8 mouse cellular contexts compared by ENCODE assay signal in the genomic region with DNA sequence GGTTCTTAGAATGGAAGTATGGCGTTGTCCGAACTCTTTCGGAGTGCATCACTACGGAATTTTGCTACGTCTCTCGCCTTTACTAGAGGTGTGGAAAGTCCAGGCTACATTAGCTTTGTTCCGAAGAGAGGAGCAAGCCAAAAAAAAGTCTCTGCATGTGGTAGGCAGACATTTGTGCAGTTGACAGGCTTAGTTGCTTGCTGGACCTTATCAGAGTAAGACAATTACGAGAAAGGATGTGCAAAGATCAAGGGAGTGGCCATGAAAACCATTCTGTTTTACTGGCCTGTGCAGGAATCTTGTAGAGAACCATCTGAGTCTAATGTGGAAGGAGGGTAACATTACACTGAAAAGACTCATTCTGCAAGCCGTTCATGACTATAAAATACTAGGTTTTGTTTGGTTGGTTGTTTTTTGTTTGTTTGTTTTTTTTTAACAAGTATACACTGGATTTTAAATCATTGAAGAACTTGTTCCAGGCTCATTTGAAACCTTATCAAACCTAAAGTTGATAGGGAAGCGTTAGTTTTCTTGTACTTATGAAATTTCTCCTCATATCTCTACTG. TPM values are rescaled to one million over a fixed set of nuclear protein-coding genes. Genes with fewer than 3 reads are reported as not detected.
DNase-seq lines count a peak whose midpoint lies in the region; ATAC-seq and TF ChIP-seq lines count a peak whose summit lies in the region.

No protein-coding gene starts in this region.

- H3K9me3 ChIP-seq in heart, embryonic 14.5 days (ENCODE audit: control insufficient read depth, low read length) = no peaks in the 10 kb centered on the region
- H3K9me3 ChIP-seq in G1E (replicated peaks) = no peaks in the 10 kb centered on the region
- H3K9me3 ChIP-seq in forebrain, embryonic 15.5 days = no peaks in the 10 kb centered on the region

- peak overlapping the region in 1 of 2 experiments; percentile 3; a peak in 1 of 4 replicates for H3K27ac ChIP-seq in heart, embryonic 14.5 days (replicated peaks in 1 of 2; ENCODE audit: control insufficient read depth in 1 of 2, insufficient read depth in 1 of 2, low read depth in 2 of 2, low read length in 2 of 2)
- H3K27ac ChIP-seq in forebrain, embryonic 15.5 days (replicated peaks) = no peak overlapping the region

- peak overlapping the region; percentile 86 for H3K4me3 ChIP-seq in heart, embryonic 14.5 days (ENCODE audit: control insufficient read depth in 1 of 2, insufficient read depth in 1 of 2, low read depth in 1 of 2, low read length in 2 of 2)
- peak overlapping the region; percentile 100 for H3K4me3 ChIP-seq in G1E (ENCODE audit: low read depth, low read length)
- peak overlapping the region; percentile 96 for H3K4me3 ChIP-seq in forebrain, embryonic 15.5 days

- H3K4me1 ChIP-seq in heart, embryonic 14.5 days (ENCODE audit: control insufficient read depth in 2 of 2, insufficient read depth in 2 of 2, low read length in 2 of 2) = peaks cover 2 to 11% of the 10 kb centered on the region in 2 experiments; a peak in 3 of 4 replicates
- peaks cover 18% of the 10 kb centered on the region for H3K4me1 ChIP-seq in G1E (ENCODE audit: insufficient read depth, low read depth, low read length)
- H3K4me1 ChIP-seq in forebrain, embryonic 15.5 days = peaks cover 26% of the 10 kb centered on the region

- 10% methylated on average over 10 of the region's 10 CpGs for WGBS in heart, embryonic 14.5 days
- 17% methylated on average over 10 of the region's 10 CpGs for WGBS in forebrain, embryonic 15.5 days

- ATAC-seq in heart, embryonic 14.5 days (ENCODE audit: insufficient number of reproducible peaks, insufficient read depth, low FRiP score, low read depth) = no peak
- no peak for ATAC-seq in G1E (ENCODE audit: extremely low read depth, insufficient number of reproducible peaks, low FRiP score, poor library complexity, severe bottlenecking)
- no peak for ATAC-seq in forebrain, embryonic 15.5 days (replicated peaks)
- ATAC-seq in megakaryocyte-erythroid progenitor cell, adult 5-6 weeks (replicated peaks; ENCODE audit: low FRiP score, low TSS enrichment, poor library complexity, severe bottlenecking) = 0 out of 2 replicates have a peak, but pooled peaks have one; percentile 6
- no peak for ATAC-seq in frontal cortex, adult (ENCODE audit: low TSS enrichment)

- TF ChIP-seq CTCF in G1E (IDR thresholded peaks at IDR 0.05; ENCODE audit: low read depth, low read length) = no peak

- 0 out of 2 replicates have a peak, but pooled peaks cover 3% of the 10 kb centered on the region for H3K36me3 ChIP-seq in heart, embryonic 14.5 days (ENCODE audit: control insufficient read depth, insufficient read depth, low read length)
- H3K36me3 ChIP-seq in G1E (replicated peaks) = peaks cover 19% of the 10 kb centered on the region
- H3K36me3 ChIP-seq in forebrain, embryonic 15.5 days = 0 out of 2 replicates have a peak, but pooled peaks cover 2% of the 10 kb centered on the region

- H3K4me2 ChIP-seq in heart, embryonic 14.5 days (ENCODE audit: low read length) = peak overlapping the region; percentile 88
- peak overlapping the region; percentile 84 for H3K4me2 ChIP-seq in forebrain, embryonic 15.5 days (replicated peaks)

- DNase-seq in heart, postnatal 25 days (ENCODE audit: low spot score) = no peak
- DNase-seq in G1E (ENCODE audit: low spot score) (no peak), MN1 (ENCODE audit: low spot score) (no peak)
- DNase-seq in T-cell, adult 2 months (ENCODE audit: low spot score) = no peak

- intact Hi-C loops in heart, postnatal 25 days (cut with DNase I) = loop anchor here (5.0 to 10.0 kb wide), 2 partner anchors 190 to 572 kb away; a partner anchor contains a TSS

- no peaks in the 10 kb centered on the region for H3K27me3 ChIP-seq in heart, embryonic 14.5 days (ENCODE audit: control insufficient read depth, insufficient read depth, low read length)
- H3K27me3 ChIP-seq in G1E (ENCODE audit: insufficient read depth, low read length) = no peaks in the 10 kb centered on the region
- no peaks in the 10 kb centered on the region for H3K27me3 ChIP-seq in forebrain, embryonic 15.5 days

- H3K9ac ChIP-seq in heart, embryonic 14.5 days (ENCODE audit: low read length) = peak overlapping the region; percentile 88
- H3K9ac ChIP-seq in forebrain, embryonic 15.5 days (replicated peaks) = peak overlapping the region; percentile 82

RNA-seq across cellular contexts. Expression of a gene that starts 0.8 kb away (rescaled TPM):
- polyA plus RNA-seq in heart, embryonic 14.5 days (2014; fragmentation: Nextera tagmentation; extraction: Ambion mirVana) = 9.8 and 9.9 TPM in 2 replicates
- 10 to 100 TPM; 19.4 to 20.7 TPM for total RNA-seq in heart, postnatal 25 days (2021)
- total RNA-seq in G1E (2014; fragmentation: Nextera tagmentation) = 32.1 and 43.4 TPM in 2 replicates
- total RNA-seq in G1E (2017) = 25.5 and 33.2 TPM in 2 replicates
- polyA plus RNA-seq in G1E (2012) = 5.3 and 5.6 TPM in 2 replicates
- 14.2 and 14.3 TPM in 2 replicates for polyA plus RNA-seq in forebrain, embryonic 15.5 days (2015; fragmentation: Nextera tagmentation; extraction: Ambion mirVana)
- total RNA-seq in megakaryocyte-erythroid progenitor cell, adult 5-6 weeks (2014; fragmentation: Nextera tagmentation) = 38.9 and 40.4 TPM in 2 replicates
- total RNA-seq in megakaryocyte-erythroid progenitor cell, adult 5-6 weeks (2017) = 26.9 and 27.3 TPM in 2 replicates

RNA-seq across cellular contexts. Expression of a gene that starts 0.9 kb away (rescaled TPM):
- 5.9 and 8.4 TPM in 2 replicates for polyA plus RNA-seq in heart, embryonic 14.5 days (2014; fragmentation: Nextera tagmentation; extraction: Ambion mirVana)
- 10 to 100 TPM; 16.0 to 18.7 TPM for total RNA-seq in heart, postnatal 25 days (2021)
- total RNA-seq in G1E (2014; fragmentation: Nextera tagmentation) (11.7 and 13.2 TPM in 2 replicates), G1E (2017) (6.8 and 8.5 TPM in 2 replicates)
- 0.43 and 0.57 TPM in 2 replicates for polyA plus RNA-seq in G1E (2012)
- polyA plus RNA-seq in forebrain, embryonic 15.5 days (2015; fragmentation: Nextera tagmentation; extraction: Ambion mirVana) = 7.3 and 7.5 TPM in 2 replicates
- total RNA-seq in megakaryocyte-erythroid progenitor cell, adult 5-6 weeks (2014; fragmentation: Nextera tagmentation) = 6.6 and 10.1 TPM in 2 replicates
- 3.9 and 5.4 TPM in 2 replicates for total RNA-seq in megakaryocyte-erythroid progenitor cell, adult 5-6 weeks (2017)
